Mouse (Mus musculus): ENCODE results near the gene Olfml1.

DNA sequence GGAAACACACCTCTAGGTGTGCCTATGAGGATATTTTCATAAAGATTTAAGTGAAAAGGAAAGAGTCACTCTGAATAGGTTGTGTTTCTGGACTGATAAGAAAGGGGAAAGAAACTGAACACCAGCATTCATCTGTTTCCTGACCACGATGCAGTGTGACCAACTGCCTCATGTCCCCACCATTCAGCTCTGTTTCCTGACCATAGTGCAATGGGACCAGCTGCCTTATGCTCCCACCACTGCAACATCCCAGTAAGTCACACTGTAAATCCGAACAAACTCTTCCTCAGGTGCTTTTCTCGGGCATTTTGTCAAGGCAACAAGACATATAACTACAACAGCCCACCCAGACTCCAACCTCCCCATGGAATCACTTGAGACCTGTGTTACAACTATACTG is 5.7 kb upstream of the Olfml1 start:
- TF ChIP-seq CTCF (conservative IDR thresholded peaks at IDR 0.05; ENCODE audit: low read length), result no peak
- no peak for TF ChIP-seq NANOG (IDR thresholded peaks at IDR 0.05; ENCODE audit: borderline replicate concordance, low read length)
- TF ChIP-seq POU5F1 (IDR thresholded peaks at IDR 0.05; ENCODE audit: borderline replicate concordance, low read length), result no peak
